Comparison of ENCODE assay signal across 9 mouse cellular contexts in the genomic region with DNA sequence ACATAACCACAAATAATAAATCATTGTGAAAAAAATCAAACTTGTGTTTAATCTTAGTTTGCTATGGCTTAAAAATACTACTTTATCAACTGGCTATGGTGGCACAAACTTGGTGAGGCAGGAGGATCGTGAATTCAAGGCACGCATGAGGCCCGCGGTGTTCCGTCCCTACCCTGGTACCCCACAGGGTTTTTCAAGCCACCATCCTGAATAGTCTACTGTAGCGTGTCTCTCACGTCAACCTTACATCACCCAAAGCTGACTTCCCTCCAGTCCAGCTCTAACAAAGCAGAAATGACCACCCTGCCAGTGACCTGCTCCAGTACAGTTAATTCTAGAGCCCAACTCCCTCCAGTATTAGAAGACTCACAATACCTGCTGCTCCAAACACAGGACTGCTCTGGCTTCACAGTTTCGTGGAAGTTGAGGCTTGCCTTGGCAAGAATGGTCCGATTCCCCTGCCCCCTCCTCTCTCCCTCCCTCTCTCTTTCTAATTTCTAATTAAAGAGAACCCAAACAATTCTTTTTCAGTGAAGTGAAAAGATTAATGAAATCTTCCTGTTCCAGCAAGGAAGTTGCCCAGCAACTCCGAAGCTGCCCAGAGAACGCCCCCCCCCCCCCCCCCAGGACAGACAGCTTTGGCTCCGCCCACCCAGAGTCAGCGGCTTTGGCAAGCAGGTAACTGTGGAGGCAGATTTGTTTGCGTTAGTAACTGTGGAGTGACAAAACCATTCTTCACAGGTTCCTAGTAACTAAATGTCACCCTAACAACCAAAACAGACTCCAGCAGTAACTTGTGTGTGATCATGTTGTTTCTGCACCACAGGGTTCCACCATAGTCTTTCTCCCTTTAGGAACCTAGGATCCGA. TPM values are rescaled to one million over a fixed set of nuclear protein-coding genes. Genes with fewer than 3 reads are reported as not detected.
DNase-seq lines count a peak whose midpoint lies in the region; ATAC-seq lines count a peak whose summit lies in the region.
"Had no signal": no experiment of that assay in that cellular context is flagged by ENCODE, and none has a peak within 500 bp of the region (broad histone marks: within the 10 kb centered on the region; RNA-seq: fewer than 3 reads in every experiment).

A gene (minus strand): TSS at position 606 of the 869 bp plus-strand sequence.

- no peaks in the 10 kb centered on the region; the same call in 1 of the 2 replicates for H3K4me1 ChIP-seq in embryonic facial prominence, embryonic 15.5 days
- H3K4me1 ChIP-seq in hindbrain, embryonic 16.5 days (ENCODE audit: control insufficient read depth, insufficient read depth, low read depth, low read length), result no peaks in the 10 kb centered on the region; the same call in none of the 2 replicates
- peaks cover 21% of the 10 kb centered on the region for H3K4me1 ChIP-seq in neural tube, embryonic 12.5 days

- 57% methylated on average over 15 of the region's 15 CpGs for WGBS in embryonic facial prominence, embryonic 15.5 days
- 31% methylated on average over 14 of the region's 15 CpGs for WGBS in hindbrain, embryonic 16.5 days
- 44% methylated on average over 15 of the region's 15 CpGs for WGBS in neural tube, embryonic 12.5 days

- peak within 1 kb of the TSS; percentile 10 for H3K4me2 ChIP-seq in embryonic facial prominence, embryonic 15.5 days (replicated peaks)
- H3K4me2 ChIP-seq in hindbrain, embryonic 16.5 days (ENCODE audit: low read length), result peak within 1 kb of the TSS; percentile 46
- peak within 1 kb of the TSS; percentile 18; the same call in 1 of the 2 replicates for H3K4me2 ChIP-seq in neural tube, embryonic 12.5 days (replicated peaks)

- intact Hi-C loops in left cerebral cortex, postnatal 4 days (cut with DNase I), result no loop called here

- peak within 1 kb of the TSS; percentile 63; the same call in 1 of the 2 replicates for H3K27ac ChIP-seq in embryonic facial prominence, embryonic 15.5 days (replicated peaks)
- peak within 1 kb of the TSS; percentile 31 for H3K27ac ChIP-seq in hindbrain, embryonic 16.5 days (ENCODE audit: low read depth, low read length)
- H3K27ac ChIP-seq in neural tube, embryonic 12.5 days, result no peak within 1 kb of the TSS
- H3K27ac ChIP-seq: liver, embryonic 14.5 days had no signal

- H3K27me3 ChIP-seq in embryonic facial prominence, embryonic 15.5 days, result no peaks in the 10 kb centered on the region
- H3K27me3 ChIP-seq in hindbrain, embryonic 16.5 days (replicated peaks; ENCODE audit: control insufficient read depth, insufficient read depth, low read length), result no peaks in the 10 kb centered on the region
- H3K27me3 ChIP-seq in neural tube, embryonic 12.5 days (replicated peaks), result no peaks in the 10 kb centered on the region

- H3K9me3 ChIP-seq in embryonic facial prominence, embryonic 15.5 days (replicated peaks), result no peaks in the 10 kb centered on the region
- H3K9me3 ChIP-seq in hindbrain, embryonic 16.5 days (ENCODE audit: control insufficient read depth, low read length), result no peaks in the 10 kb centered on the region
- no peaks in the 10 kb centered on the region for H3K9me3 ChIP-seq in neural tube, embryonic 12.5 days

- no peak within 1 kb of the TSS for H3K9ac ChIP-seq in embryonic facial prominence, embryonic 15.5 days
- H3K9ac ChIP-seq in hindbrain, embryonic 16.5 days (ENCODE audit: low read depth, low read length), result 0 out of 2 replicates have a peak within 1 kb of the TSS, but pooled peaks have one; percentile 8
- H3K9ac ChIP-seq in neural tube, embryonic 12.5 days, result no peak within 1 kb of the TSS
- H3K9ac ChIP-seq: liver, embryonic 14.5 days had no signal

- ATAC-seq in embryonic facial prominence, embryonic 15.5 days (ENCODE audit: insufficient number of reproducible peaks, low FRiP score, low TSS enrichment, low read depth), result no peak
- ATAC-seq in hindbrain, embryonic 16.5 days, result peak; percentile 80
- ATAC-seq in neural tube, embryonic 12.5 days (ENCODE audit: low FRiP score, low read depth), result peak; percentile 76

- H3K36me3 ChIP-seq in embryonic facial prominence, embryonic 15.5 days, result no peaks in the 10 kb centered on the region; the same call in 1 of the 2 replicates
- no peaks in the 10 kb centered on the region for H3K36me3 ChIP-seq in hindbrain, embryonic 16.5 days (ENCODE audit: control insufficient read depth, insufficient read depth, low read length)
- H3K36me3 ChIP-seq in neural tube, embryonic 12.5 days, result no peaks in the 10 kb centered on the region

- DNase-seq in left cerebral cortex, postnatal 4 days, result peak; percentile 17
- no peak for DNase-seq in left cerebral cortex, adult 18-20 months (ENCODE audit: low spot score in 2 of 2)
- no peak for DNase-seq in adrenal gland, adult 2 months
- no peak for DNase-seq in cerebellum, adult 11 months
- no peak for DNase-seq in heart, adult 11 months

- no peak within 1 kb of the TSS for H3K4me3 ChIP-seq in embryonic facial prominence, embryonic 15.5 days (replicated peaks)
- peak within 1 kb of the TSS; percentile 20 for H3K4me3 ChIP-seq in hindbrain, embryonic 16.5 days (ENCODE audit: low read length)
- no peak within 1 kb of the TSS for H3K4me3 ChIP-seq in neural tube, embryonic 12.5 days

RNA-seq across cellular contexts. Expression of the gene that starts here (rescaled TPM):
- under 1 TPM; 0.38 to 0.88 TPM for total RNA-seq in left cerebral cortex, postnatal 4 days (2021)
- total RNA-seq in left cerebral cortex, adult 18-20 months (2021), result 1 to 10 TPM; 1.5 to 1.7 TPM
- polyA plus RNA-seq in embryonic facial prominence, embryonic 15.5 days (2015; fragmentation: Nextera tagmentation; extraction: Ambion mirVana), result 2.1 and 2.9 TPM in 2 replicates
- 1.4 and 1.9 TPM in 2 replicates for polyA plus RNA-seq in hindbrain, embryonic 16.5 days (2015; fragmentation: Nextera tagmentation; extraction: Ambion mirVana)
- 0.27 and 0.51 TPM in 2 replicates for polyA plus RNA-seq in neural tube, embryonic 12.5 days (2016; fragmentation: Nextera tagmentation; extraction: Ambion mirVana)
- total RNA-seq in adrenal gland, adult 2 months (2021), result under 1 TPM; 0.23 to 0.24 TPM
- polyA plus RNA-seq in adrenal gland, adult 2 months (2012; rRNA removed), result 0.25 and 0.44 TPM in 2 replicates

Comparison
In these comparisons a context has a peak if more than half of its experiments do, and no peak if none do; other contexts are left out.
1. Peak in DNase-seq in left cerebral cortex, postnatal 4 days; RNA of the gene not detected or under 1 TPM.
2. Peak in ATAC-seq and H3K4me2 ChIP-seq in neural tube, embryonic 12.5 days; RNA of the gene not detected or under 1 TPM.